Mouse (Mus musculus) ES-CJ7 (cell line): ENCODE measurements at regions not wholly inside any gene's neighbourhood (a gene's known extent, or its start where the extent isn't known, plus 50 kb on each side); places are given as distances from the start of the nearest gene placed in this dataset.
A peak's percentile ranks its signal among the peaks of the same experiment; 100 is the strongest.

Experiments used
- DNase-seq: peaks from one replicate; pipeline ENCODE4 v3.0.0; 2011; ENCODE audit warnings: low read depth, low spot score

DNA sequence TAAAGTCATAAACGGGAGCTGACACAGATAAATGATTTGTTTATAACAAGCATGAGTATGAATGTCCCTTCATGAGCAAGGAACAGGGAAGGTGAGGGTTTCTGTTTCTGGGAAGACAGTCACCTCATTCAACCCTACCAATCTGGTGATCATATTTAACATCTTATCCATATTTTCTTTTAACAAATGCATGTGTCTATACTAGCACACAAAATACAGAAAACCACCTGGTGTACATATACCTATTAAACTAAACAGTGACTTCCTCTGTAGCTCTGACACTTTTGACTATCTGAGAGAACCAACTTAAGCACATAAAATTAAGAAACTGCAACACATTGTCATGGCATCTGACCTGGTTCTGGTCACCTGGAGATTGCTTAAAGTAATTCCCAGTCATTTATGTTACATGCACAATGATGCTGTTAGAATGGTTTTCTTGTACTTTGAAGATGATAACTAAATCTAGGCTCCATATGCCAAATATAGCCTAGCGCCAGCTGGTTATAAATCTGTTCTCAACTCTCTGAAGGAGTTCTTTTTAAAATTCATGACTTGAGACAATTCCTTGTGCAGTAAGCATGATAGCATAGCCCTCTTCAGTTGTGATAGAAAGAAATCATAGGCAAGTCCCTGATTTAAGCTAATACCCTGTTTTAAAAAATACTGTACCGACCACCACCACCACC, 1163.6 kb upstream of the Tyrp1 start:
- DNase-seq: no peak

- DNase-seq: no peak
Observed at GRCm38 (mm10) chr4:79694787-79695763, 1138.8 kb upstream of the Tyrp1 start.

DNA sequence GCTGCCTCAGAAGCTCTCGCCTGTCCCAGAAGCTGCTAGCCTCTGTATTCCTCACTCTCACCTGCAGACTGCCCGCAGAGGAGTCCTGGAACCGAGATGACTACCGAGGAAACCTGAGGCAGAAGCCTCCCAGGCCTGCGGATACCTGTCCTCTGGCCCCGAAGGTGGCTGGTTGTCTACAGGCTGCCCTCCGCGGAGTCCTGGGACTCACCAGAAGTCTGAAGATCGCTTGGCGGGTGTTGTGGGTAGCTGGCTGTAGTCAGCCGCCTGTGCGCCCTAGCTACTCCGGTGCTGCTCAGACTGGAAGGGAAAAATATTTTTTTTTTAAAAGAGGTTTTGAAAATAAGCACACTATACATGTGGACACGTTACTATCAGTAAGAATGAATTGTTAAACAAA, 1113.0 kb upstream of the Tyrp1 start:
- peak; percentile 23 for DNase-seq

DNA sequence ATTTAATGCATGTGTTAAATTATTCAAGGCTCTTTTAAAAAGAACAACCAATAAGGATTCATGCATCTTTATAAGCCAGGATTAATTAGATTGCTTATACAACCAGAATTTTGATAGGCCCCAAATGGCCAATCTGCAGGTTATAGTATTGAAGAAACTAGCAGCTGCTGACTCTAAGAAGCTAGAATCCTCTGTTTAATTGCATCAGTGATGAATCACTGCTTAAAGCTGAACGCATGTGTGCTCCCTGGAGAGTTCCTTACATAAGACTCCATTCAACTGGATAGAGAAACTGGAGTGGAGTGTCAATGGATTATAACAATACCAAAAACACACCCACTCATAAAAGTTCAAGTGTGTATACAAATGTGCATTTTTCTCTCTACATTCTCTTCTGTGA, 1109.8 kb upstream of the Tyrp1 start:
- no peak for DNase-seq

DNA sequence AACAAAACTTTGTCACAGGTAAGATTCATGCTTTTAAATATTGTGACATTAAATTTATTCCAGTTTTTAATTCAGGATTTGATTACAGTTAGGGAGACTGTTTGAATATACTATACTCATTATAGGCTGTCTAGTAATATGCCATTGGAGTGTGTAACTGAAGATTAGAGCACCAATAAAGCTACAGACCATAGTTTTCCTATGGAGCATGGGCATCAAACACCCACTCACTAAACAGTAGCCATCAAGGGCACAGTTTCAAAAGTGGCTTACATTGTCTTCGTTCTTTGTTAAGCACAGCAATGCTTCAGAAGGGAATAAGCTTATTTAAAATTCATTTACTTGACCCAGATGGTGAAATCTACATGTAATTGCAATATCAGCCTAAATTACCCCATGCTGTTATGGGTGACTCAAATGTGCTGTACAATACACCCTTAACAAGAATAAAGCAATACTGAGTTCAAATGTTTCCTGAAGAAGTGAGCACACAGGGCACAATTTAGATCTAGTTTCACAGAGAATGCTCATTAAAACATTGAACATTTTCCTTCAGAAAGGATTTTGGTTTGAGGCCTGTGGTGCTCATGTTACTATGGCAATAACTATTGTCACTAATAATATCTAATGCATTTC, 1092.9 kb upstream of the Tyrp1 start:
- DNase-seq: no peak
